Mouse (Mus musculus) intestine, embryonic 16.5 days (tissue): ENCODE measurements at regions not wholly inside any gene's neighbourhood (a gene's known extent, or its start where the extent isn't known, plus 50 kb on each side); places are given as distances from the start of the nearest gene placed in this dataset.
"Not testable (repeated sequence)": the region's sequence is repeated elsewhere in the genome, so short reads cannot be mapped to it uniquely, and the experiment has no call there.

Experiments
- ATAC-seq: fragments of 200-750 bp; cut with Nextera tagmentation; 2 replicates; pipeline ENCODE4 v1.8.0; 2017; ENCODE audit warnings: moderate TSS enrichment, moderate library complexity
- H3K27ac ChIP-seq: fragments of 300-500 bp; sonication (generic); 2 replicates; pipeline ENCODE4 v1.5.1; 2014; ENCODE audit warnings: mild to moderate bottlenecking, low read length
- H3K27me3 ChIP-seq: fragments of 300-500 bp; sonication (generic); replicated peaks from 2 replicates; pipeline ENCODE4 v1.6.1; 2014; ENCODE audit warnings: low read length, control low read depth, mixed read lengths; ENCODE audit not compliant: control insufficient read depth, insufficient read depth
- H3K36me3 ChIP-seq: fragments of 300-500 bp; sonication (generic); 2 replicates; pipeline ENCODE4 v1.6.1; 2014; ENCODE audit warnings: low read length, control low read depth; ENCODE audit not compliant: control insufficient read depth, insufficient read depth
- H3K4me1 ChIP-seq: fragments of 300-500 bp; sonication (generic); 2 replicates; pipeline ENCODE4 v1.6.1; 2014; ENCODE audit warnings: low read length, control low read depth, mixed read lengths; ENCODE audit not compliant: control insufficient read depth, insufficient read depth
- H3K4me2 ChIP-seq: fragments of 300-500 bp; sonication (generic); 2 replicates; pipeline ENCODE4 v1.6.1; 2014; ENCODE audit warnings: low read depth, low read length, control low read depth
- H3K4me3 ChIP-seq: fragments of 300-500 bp; sonication (generic); 2 replicates; pipeline ENCODE4 v1.5.1; 2014; ENCODE audit warnings: mild to moderate bottlenecking, low read length
- H3K9ac ChIP-seq: fragments of 300-500 bp; sonication (generic); 2 replicates; pipeline ENCODE4 v1.6.1; 2014; ENCODE audit warnings: low read depth, low read length
- H3K9me3 ChIP-seq: fragments of 300-500 bp; sonication (generic); 2 replicates; pipeline ENCODE4 v1.6.1; 2016; ENCODE audit warnings: low read length, control low read depth; ENCODE audit not compliant: control insufficient read depth
- WGBS: fragments of 180-500 bp; shearing (Covaris S2); extraction: QIAGEN DNeasy Blood & Tissue Kit; methylation state at CpG from one replicate; pipeline ENCODE4 v1.1.7; 2014; 5-methylcytosine and 5-hydroxymethylcytosine counted together

GRCm38 (mm10) chrX:153887285-153887684 is 55.3 kb downstream of the Spin2c start:
- no peaks in the 10 kb centered on the region for H3K27me3 ChIP-seq
- no peak overlapping the region for H3K9ac ChIP-seq
- no peaks in the 10 kb centered on the region for H3K36me3 ChIP-seq
- H3K4me3 ChIP-seq: no peak overlapping the region
- 70% methylated on average over 2 of the region's 2 CpGs for WGBS
- no peak overlapping the region for H3K27ac ChIP-seq
- no peak for ATAC-seq
- no peak overlapping the region for H3K4me2 ChIP-seq
- no peaks in the 10 kb centered on the region for H3K9me3 ChIP-seq
- H3K4me1 ChIP-seq: no peaks in the 10 kb centered on the region

- no peak overlapping the region for H3K9ac ChIP-seq
These were observed 84.4 kb downstream of the Samt1 start for GRCm38 (mm10) chrX:153927996-153928395.

GRCm38 (mm10) chrX:153932586-153932985 is 79.9 kb downstream of the Samt1 start:
- no peak overlapping the region for H3K9ac ChIP-seq
- 82% methylated on average over 2 of the region's 2 CpGs for WGBS
- H3K4me1 ChIP-seq: no peaks in the 10 kb centered on the region
- H3K4me3 ChIP-seq: no peak overlapping the region
- no peak for ATAC-seq
- H3K9me3 ChIP-seq: no peaks in the 10 kb centered on the region
- no peak overlapping the region for H3K27ac ChIP-seq
- H3K36me3 ChIP-seq: no peaks in the 10 kb centered on the region
- H3K27me3 ChIP-seq: no peaks in the 10 kb centered on the region
- no peak overlapping the region for H3K4me2 ChIP-seq

More at GRCm38 (mm10) chrX:153927996-153928395, 84.4 kb downstream of the Samt1 start:
- no peak for ATAC-seq
- 70% methylated on average over 3 of the region's 3 CpGs for WGBS
- Histone ChIP-seq H3K4me2 (no peak overlapping the region), H3K4me3 (no peak overlapping the region), H3K4me1 (no peaks in the 10 kb centered on the region), H3K27me3 (no peaks in the 10 kb centered on the region), H3K36me3 (no peaks in the 10 kb centered on the region), H3K27ac (no peak overlapping the region), H3K9me3 (no peaks in the 10 kb centered on the region)

- WGBS: 90% methylated on average over 3 of the region's 3 CpGs
- H3K27ac ChIP-seq: no peak overlapping the region
- H3K27me3 ChIP-seq: no peaks in the 10 kb centered on the region
- H3K9me3 ChIP-seq: no peaks in the 10 kb centered on the region
- H3K4me3 ChIP-seq: no peak overlapping the region
- H3K4me2 ChIP-seq: no peak overlapping the region
- H3K4me1 ChIP-seq: no peaks in the 10 kb centered on the region
- no peaks in the 10 kb centered on the region for H3K36me3 ChIP-seq
- no peak for ATAC-seq
- H3K9ac ChIP-seq: no peak overlapping the region
These were observed 76.3 kb downstream of the Samt1 start for GRCm38 (mm10) chrX:153936111-153936510.

- Histone ChIP-seq H3K4me3 (no peak overlapping the region), H3K9me3 (no peaks in the 10 kb centered on the region), H3K4me1 (no peaks in the 10 kb centered on the region), H3K27ac (no peak overlapping the region), H3K27me3 (no peaks in the 10 kb centered on the region), H3K4me2 (no peak overlapping the region), H3K9ac (no peak overlapping the region), H3K36me3 (no peaks in the 10 kb centered on the region)
- ATAC-seq: no peak
These were observed 75.1 kb downstream of the Samt1 start for GRCm38 (mm10) chrX:153937346-153937745.

GRCm38 (mm10) chrX:153940089-153940488 is 72.4 kb downstream of the Samt1 start:
- Histone ChIP-seq H3K4me2 (no peak overlapping the region), H3K9ac (no peak overlapping the region), H3K4me3 (no peak overlapping the region), H3K36me3 (no peaks in the 10 kb centered on the region), H3K27ac (no peak overlapping the region), H3K27me3 (no peaks in the 10 kb centered on the region), H3K4me1 (no peaks in the 10 kb centered on the region), H3K9me3 (no peaks in the 10 kb centered on the region)
- ATAC-seq: peak; percentile 89
- WGBS: 86% methylated on average over 7 of the region's 7 CpGs

GRCm38 (mm10) chrX:153941130-153941529 is 71.3 kb downstream of the Samt1 start:
- H3K4me3 ChIP-seq, H3K27ac ChIP-seq, H3K9ac ChIP-seq, H3K9me3 ChIP-seq, H3K27me3 ChIP-seq, H3K4me1 ChIP-seq, ATAC-seq, H3K4me2 ChIP-seq, H3K36me3 ChIP-seq: not testable (repeated sequence)
- WGBS: 82% methylated on average over 3 of the region's 3 CpGs
